Mouse (Mus musculus): Measurements from ENCODE around the gene Dapl1.

Gene Dapl1

DNA sequence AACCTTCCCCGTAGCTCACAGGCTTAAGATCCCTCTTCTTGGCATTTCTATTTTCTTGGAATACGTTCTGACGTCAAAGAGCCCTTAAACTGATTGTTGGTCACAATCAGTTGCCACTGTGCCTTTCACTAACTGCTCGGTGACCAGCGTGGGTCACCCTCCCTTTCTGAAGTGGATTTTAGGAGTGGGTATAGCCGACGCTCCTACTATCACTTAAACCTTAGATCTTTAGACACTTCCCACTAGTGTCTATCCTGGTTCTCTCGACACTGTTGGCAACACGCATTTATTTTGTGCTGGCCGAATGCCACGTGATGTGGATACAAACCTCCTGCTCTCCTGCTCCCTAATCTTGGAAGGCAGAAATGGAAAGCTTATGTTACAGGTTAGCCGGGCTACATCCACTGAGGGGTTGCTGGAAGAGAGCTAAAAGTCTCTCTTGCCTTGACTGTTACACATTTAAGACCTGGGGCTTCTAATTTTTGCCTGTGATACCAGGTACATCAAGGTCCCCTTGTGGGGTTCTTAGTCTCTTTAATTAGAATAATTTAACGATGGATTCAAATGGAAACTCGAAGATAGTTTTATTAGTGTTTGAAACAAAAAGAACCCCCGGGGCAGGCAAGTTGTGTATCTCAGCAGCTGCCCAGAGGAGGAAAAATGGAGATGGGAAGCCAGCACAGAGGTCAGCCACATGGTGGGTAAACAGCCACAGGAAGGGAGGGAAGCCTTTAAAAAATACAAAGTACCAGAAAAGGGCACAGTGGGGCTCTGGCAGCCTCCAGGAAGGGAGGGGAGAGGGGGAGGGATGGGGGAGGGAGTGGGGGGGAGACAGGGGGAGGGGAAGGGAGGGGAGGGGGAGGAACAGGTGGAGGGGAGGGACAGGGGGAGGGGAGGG, 13.2 kb upstream of the Dapl1 start:
- DNase-seq (ENCODE audit: low read depth, low spot score) = no peak

DNA sequence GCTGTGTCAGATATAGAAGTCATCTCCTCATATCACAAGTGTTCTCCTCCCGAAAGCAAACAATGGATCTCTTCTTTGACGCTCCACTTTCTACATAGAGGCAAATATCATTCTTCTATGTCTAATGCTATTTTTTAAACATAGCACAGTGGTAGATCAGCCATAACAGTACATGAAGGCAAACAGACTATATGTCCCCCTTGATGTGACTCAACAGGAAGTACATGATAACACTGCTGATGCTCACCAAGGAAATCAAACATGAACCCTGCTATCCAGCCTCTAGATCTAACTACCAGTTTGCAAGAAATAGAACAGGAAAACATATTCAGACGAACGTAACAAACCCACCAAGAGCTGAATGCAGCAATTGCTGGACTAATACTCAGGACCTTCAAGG, 10.1 kb upstream of the Dapl1 start:
- DNase-seq (ENCODE audit: low read depth, low spot score) = no peak

- no peak for DNase-seq (ENCODE audit: low read depth, low spot score)
Measured at GRCm38 (mm10) chr2:59485080-59485479, 627 bp downstream of the Dapl1 start.

GRCm38 (mm10) chr2:59485657-59486056, 1.2 kb downstream of the Dapl1 start:
- DNase-seq (ENCODE audit: low read depth, low spot score) = no peak

- no peak for DNase-seq (ENCODE audit: low read depth, low spot score)
Measured at GRCm38 (mm10) chr2:59486196-59486845, 1.9 kb downstream of the Dapl1 start.

- DNase-seq (ENCODE audit: low read depth, low spot score) = no peak
Measured at GRCm38 (mm10) chr2:59488235-59488634, 3.8 kb downstream of the Dapl1 start.

- DNase-seq (ENCODE audit: low read depth, low spot score) = peak; percentile 10
Measured at GRCm38 (mm10) chr2:59490353-59490752, 5.9 kb downstream of the Dapl1 start.

- no peak for DNase-seq (ENCODE audit: low read depth, low spot score)
Measured at GRCm38 (mm10) chr2:59493445-59494085, 9.1 kb downstream of the Dapl1 start.

- DNase-seq (ENCODE audit: low read depth, low spot score) = no peak
Measured at GRCm38 (mm10) chr2:59499146-59499545, 14.7 kb downstream of the Dapl1 start.

DNA sequence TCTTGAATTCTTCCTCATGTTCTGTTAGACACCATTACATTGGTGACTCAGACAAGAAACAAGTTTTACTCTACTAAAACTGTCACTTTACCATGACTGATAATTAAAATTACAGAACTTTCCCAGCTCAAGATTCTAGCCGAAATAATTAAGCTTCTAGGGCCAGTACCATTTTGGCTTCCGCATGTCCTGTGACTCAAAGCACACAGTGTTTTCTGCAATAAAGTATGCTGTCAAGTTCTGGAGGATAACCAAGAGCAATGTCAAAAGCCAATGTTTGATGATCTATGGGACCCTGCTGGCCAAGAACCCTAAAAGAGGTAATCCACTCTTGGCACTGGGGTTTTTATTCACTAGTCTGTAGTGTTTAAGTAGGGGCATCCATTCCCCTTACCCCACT, 15.3 kb downstream of the Dapl1 start:
- DNase-seq (ENCODE audit: low read depth, low spot score) = no peak

- no peak for DNase-seq (ENCODE audit: low read depth, low spot score)
Measured at GRCm38 (mm10) chr2:59509061-59509460, 24.6 kb downstream of the Dapl1 start.

- DNase-seq (ENCODE audit: low read depth, low spot score) = no peak
Measured at GRCm38 (mm10) chr2:59510416-59510815, 26.0 kb downstream of the Dapl1 start.

- no peak for DNase-seq (ENCODE audit: low read depth, low spot score)
Measured at GRCm38 (mm10) chr2:59510882-59511281, 26.4 kb downstream of the Dapl1 start.

- no peak for DNase-seq (ENCODE audit: low read depth, low spot score)
Measured at GRCm38 (mm10) chr2:59520663-59521062, 36.2 kb downstream of the Dapl1 start.

DNA sequence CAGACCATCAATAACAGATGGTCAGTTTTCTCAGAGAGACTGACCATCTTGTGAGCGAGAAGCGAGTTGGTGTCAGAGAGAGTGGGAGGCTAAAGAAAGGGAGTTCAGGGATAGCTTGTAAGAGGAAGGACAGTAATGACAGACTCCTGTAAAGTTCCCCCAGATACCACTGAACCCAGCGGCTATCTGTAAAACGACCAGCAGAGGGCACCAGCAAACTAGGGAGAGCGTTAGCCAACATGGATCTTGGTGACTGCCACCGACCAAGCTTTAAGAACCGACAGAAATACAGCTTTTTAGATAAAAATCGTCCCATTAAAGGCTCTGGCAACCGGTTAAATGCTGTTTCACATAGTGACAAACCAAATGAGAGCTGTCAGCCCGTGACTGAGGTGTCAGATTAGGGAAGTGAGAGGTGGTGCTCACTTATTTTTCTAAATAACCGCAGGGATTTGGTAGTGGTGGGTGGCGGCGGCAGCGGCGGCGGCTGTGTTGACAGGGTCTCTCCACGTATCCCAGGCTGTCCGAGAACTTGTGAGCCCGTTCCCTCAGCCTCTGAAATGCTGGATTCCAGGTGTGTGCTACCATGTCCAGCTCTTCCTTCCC, 37.7 kb downstream of the Dapl1 start:
- peak; percentile 95 for DNase-seq (ENCODE audit: low read depth, low spot score)

DNA sequence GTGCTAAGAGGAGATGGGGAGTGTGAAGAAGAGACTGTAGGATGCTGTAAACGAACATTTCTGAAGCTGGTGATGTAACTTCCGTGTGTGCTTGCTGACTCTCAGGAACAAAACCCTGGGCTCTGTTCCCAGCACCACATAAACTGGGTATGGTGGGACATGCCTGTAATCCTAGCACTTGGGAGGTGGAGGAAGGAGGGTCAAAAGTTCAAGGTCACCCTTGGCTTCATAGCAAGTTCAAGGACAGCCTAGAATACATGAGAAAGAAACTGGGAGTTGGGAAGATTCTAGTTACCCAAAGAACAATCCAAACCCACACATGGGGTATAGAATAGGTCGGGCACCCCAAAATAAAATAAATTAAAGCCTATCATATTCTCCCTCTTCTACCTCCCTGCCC, 39.1 kb downstream of the Dapl1 start:
- DNase-seq (ENCODE audit: low read depth, low spot score) = no peak

GRCm38 (mm10) chr2:59526893-59527292, 42.4 kb downstream of the Dapl1 start:
- peak; percentile 11 for DNase-seq (ENCODE audit: low read depth, low spot score)

GRCm38 (mm10) chr2:59529574-59530080, 45.2 kb downstream of the Dapl1 start:
- no peak for DNase-seq (ENCODE audit: low read depth, low spot score)

- peak; percentile 31 for DNase-seq (ENCODE audit: low read depth, low spot score)
Measured at GRCm38 (mm10) chr2:59530811-59531210, 46.4 kb downstream of the Dapl1 start.

GRCm38 (mm10) chr2:59532999-59533398, 48.5 kb downstream of the Dapl1 start:
- DNase-seq (ENCODE audit: low read depth, low spot score) = no peak

- no peak for DNase-seq (ENCODE audit: low read depth, low spot score)
Measured at GRCm38 (mm10) chr2:59533504-59533903, 49.1 kb downstream of the Dapl1 start.
